Mouse (Mus musculus) bone marrow macrophage, adult 2 months (primary cell): Measurements from ENCODE around the gene Sh3pxd2a. TPM values are rescaled to one million over a fixed set of nuclear protein-coding genes. Genes with fewer than 3 reads are reported as not detected.
A peak's percentile ranks its signal among the peaks of the same experiment; 100 is the strongest.

Experiments
- H3K27ac ChIP-seq: 2 replicates; pipeline ENCODE4 v1.5.1; 2012; ENCODE audit warnings: low read depth, low read length; ENCODE audit not compliant: insufficient read depth
- H3K4me1 ChIP-seq: 2 replicates; pipeline ENCODE4 v1.6.1; 2012; ENCODE audit warnings: low read length; ENCODE audit not compliant: control insufficient read depth, insufficient read depth
- H3K4me3 ChIP-seq: 2 replicates; pipeline ENCODE4 v1.5.1; 2012; ENCODE audit warnings: mild to moderate bottlenecking, low read length, moderate library complexity; ENCODE audit not compliant: insufficient read depth
- CTCF ChIP-seq: IDR thresholded peaks from 2 replicates; pipeline ENCODE4 v1.5.1; 2012; ENCODE audit warnings: low read depth, mild to moderate bottlenecking, low read length, moderate library complexity
- POLR2A ChIP-seq: IDR thresholded peaks from 2 replicates; pipeline ENCODE4 v1.6.1; 2012; ENCODE audit warnings: mild to moderate bottlenecking, low read depth, low read length, borderline replicate concordance
- polyA plus RNA-seq: library from polyadenylated mRNA; stranded (reverse); fragments of >200 nt; gene quantifications from 2 replicates; pipeline ENCODE4 v1.2.4, GENCODE M21; 2012; ENCODE audit not compliant: missing spikeins, insufficient read depth, insufficient read length

Gene Sh3pxd2a
- polyA plus RNA-seq, 1 experiment, result 12.7 TPM

DNA sequence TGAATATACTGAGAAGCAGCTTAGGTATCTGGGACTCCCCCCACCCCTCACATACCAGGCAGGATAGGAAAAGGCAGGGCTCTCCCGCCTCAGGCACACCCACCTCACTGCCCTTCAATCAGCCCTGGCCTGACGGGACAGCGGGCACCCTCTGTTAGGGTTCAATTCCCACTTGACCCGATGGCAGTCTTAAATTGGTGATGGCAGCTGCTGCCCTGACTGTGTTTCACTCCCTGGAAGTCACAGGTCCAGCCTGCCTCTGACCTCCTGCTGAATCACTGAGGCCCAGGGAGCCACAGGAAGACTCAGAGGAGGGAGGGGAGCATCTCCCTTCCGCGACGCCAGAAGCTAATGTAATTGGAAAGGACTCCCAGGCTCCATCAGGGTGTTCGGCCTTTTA lies 117.6 kb downstream of the Sh3pxd2a start:
- TF ChIP-seq POLR2A (no peak), CTCF (no peak)
- no peak overlapping the region for H3K27ac ChIP-seq
- H3K4me1 ChIP-seq, result no peaks in the 10 kb centered on the region
- H3K4me3 ChIP-seq, result no peak overlapping the region

- Histone ChIP-seq H3K4me3 (no peak overlapping the region), H3K4me1 (no peaks in the 10 kb centered on the region), H3K27ac (no peak overlapping the region)
- TF ChIP-seq CTCF (no peak), POLR2A (no peak)
These were observed 118.2 kb downstream of the Sh3pxd2a start for GRCm38 (mm10) chr19:47345851-47346568.

DNA sequence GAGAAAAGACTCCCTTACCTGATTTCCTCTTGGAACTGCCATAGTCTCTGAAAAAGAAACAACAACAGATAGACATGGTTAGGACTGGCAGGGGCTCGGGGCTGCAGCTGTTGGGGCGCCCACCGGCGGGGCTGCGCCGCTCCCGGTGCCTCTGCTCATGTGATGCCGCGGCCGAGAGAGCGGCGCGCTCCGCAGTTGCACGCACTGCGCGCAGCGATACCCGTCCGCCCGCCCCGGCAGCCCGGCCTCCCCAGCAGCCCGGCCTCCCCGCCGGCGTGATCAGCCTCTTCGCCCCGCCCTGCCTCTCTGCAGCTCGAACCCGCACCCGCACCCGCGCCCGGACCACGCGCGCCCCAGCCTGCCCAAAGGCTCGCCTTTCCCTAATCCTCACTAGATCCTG lies 120.8 kb downstream of the Sh3pxd2a start:
- Histone ChIP-seq H3K4me1 (no peaks in the 10 kb centered on the region), H3K27ac (no peak overlapping the region), H3K4me3 (peak overlapping the region; percentile 33; the same call in 1 of the 2 replicates)
- TF ChIP-seq CTCF, result no peak
- no peak for TF ChIP-seq POLR2A

GRCm38 (mm10) chr19:47339165-47339564 lies 125.0 kb downstream of the Sh3pxd2a start:
- no peak overlapping the region for H3K4me3 ChIP-seq
- H3K4me1 ChIP-seq, result no peaks in the 10 kb centered on the region; the same call in 1 of the 2 replicates
- TF ChIP-seq POLR2A (no peak), CTCF (peak; percentile 90)
- H3K27ac ChIP-seq, result no peak overlapping the region

GRCm38 (mm10) chr19:47338396-47339164 lies 125.6 kb downstream of the Sh3pxd2a start:
- no peak overlapping the region for H3K4me3 ChIP-seq
- H3K27ac ChIP-seq, result no peak overlapping the region
- no peaks in the 10 kb centered on the region; the same call in 1 of the 2 replicates for H3K4me1 ChIP-seq
- no peak for TF ChIP-seq CTCF
- TF ChIP-seq POLR2A, result no peak

DNA sequence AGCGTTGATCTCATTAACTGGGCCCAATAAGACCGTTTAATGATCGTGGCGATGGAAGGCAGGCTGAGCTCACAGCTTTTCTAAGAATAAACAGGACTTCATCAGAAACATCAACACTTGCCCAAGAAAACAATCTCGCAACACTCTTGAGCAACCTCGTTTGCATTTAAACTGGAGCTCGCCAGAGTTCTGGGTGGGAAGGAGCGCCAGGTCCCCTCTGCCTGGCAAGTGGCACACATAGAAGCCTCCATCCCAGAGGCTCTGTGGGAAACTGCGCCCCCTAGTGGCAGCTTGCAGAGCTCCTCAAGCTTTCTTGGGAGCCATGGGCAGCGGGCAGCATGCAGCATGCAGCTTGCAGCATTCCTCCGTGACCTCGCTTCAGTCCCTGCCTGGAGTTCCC lies 126.5 kb downstream of the Sh3pxd2a start:
- Histone ChIP-seq H3K4me1 (no peaks in the 10 kb centered on the region; the same call in 1 of the 2 replicates), H3K4me3 (no peak overlapping the region), H3K27ac (no peak overlapping the region)
- TF ChIP-seq CTCF, result peak; percentile 92
- no peak for TF ChIP-seq POLR2A

DNA sequence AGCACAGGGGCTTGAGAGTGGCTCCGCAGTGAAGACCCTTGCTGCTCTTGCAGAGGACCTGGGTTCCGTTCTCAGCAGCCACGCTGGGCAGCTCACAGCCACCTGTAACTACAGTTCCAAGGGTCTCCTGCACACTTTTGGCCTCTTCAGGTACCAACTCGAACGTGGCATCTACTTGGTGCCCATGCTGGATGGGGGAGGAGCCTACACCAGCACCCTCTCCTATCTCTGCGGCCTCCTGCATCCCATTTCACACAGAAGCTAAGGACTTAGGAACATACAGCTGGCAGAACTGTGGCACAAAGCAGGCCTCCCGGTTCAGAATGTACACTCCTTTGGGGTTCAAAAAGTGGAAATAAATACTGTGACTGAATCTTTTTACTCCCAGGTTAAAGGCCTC lies 127.0 kb downstream of the Sh3pxd2a start:
- Histone ChIP-seq H3K4me1 (no peaks in the 10 kb centered on the region; the same call in 1 of the 2 replicates), H3K4me3 (no peak overlapping the region), H3K27ac (no peak overlapping the region)
- TF ChIP-seq POLR2A (no peak), CTCF (no peak)

- Histone ChIP-seq H3K4me3 (no peak overlapping the region), H3K27ac (no peak overlapping the region), H3K4me1 (peaks cover 11% of the 10 kb centered on the region)
- TF ChIP-seq CTCF (no peak), POLR2A (no peak)
These were observed 128.9 kb downstream of the Sh3pxd2a start for GRCm38 (mm10) chr19:47335262-47335661.

GRCm38 (mm10) chr19:47334713-47335112 lies 129.5 kb downstream of the Sh3pxd2a start:
- Histone ChIP-seq H3K27ac (no peak overlapping the region), H3K4me3 (no peak overlapping the region), H3K4me1 (peaks cover 16% of the 10 kb centered on the region)
- TF ChIP-seq CTCF, result no peak
- TF ChIP-seq POLR2A, result no peak

DNA sequence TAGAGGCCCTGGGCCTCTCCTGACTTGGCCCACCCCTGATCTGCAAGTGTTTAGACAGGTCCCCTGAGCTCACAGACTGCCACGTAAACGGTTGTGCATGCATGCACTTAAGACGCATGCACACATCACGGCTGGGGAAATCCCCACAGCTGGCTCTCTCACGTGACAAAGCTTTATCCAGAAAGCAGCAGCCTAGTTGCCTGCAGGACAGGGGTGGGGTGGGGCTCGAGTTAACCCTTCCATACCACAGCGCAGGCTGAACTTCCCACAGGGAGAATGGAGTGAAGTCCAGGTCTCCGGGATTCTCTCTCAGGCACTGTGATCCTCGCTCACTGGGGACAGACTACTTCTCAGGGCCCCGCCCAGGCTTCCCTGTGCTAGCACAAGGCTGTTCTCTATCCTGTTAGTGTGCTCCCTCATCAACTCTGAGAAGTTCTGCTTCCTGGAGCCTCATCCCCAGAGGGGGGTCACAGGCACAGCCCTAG lies 133.4 kb downstream of the Sh3pxd2a start:
- Histone ChIP-seq H3K4me1 (peaks cover 26% of the 10 kb centered on the region), H3K4me3 (no peak overlapping the region), H3K27ac (peak overlapping the region; percentile 34)
- TF ChIP-seq CTCF (no peak), POLR2A (no peak)
